Mouse (Mus musculus) limb, embryonic 14.5 days (tissue): ENCODE measurements around the gene Cox15. TPM values are rescaled to one million over a fixed set of nuclear protein-coding genes. Genes with fewer than 3 reads are reported as not detected.

Experiments
- ATAC-seq: fragments of 200-750 bp; cut with Nextera tagmentation; 2 replicates; pipeline ENCODE4 v1.8.0; 2017; ENCODE audit warnings: low read depth, moderate number of reproducible peaks, moderate TSS enrichment; ENCODE audit not compliant: low FRiP score
- DNase-seq: peaks from one replicate; pipeline ENCODE4 v3.0.0-alpha.2; 2015; ENCODE audit warnings: low spot score
- H3K27ac ChIP-seq: fragments of 300-500 bp; sonication (generic); replicated peaks from 2 replicates; pipeline ENCODE4 v1.5.1; 2014; ENCODE audit warnings: low read depth, mild to moderate bottlenecking, low read length, moderate library complexity, mixed read lengths
- H3K27me3 ChIP-seq: fragments of 300-500 bp; sonication (generic); 2 replicates; pipeline ENCODE4 v1.6.1; 2014; ENCODE audit warnings: low read length, mixed read lengths; ENCODE audit not compliant: control insufficient read depth, insufficient read depth
- H3K36me3 ChIP-seq: fragments of 300-500 bp; sonication (generic); 2 replicates; pipeline ENCODE4 v1.6.1; 2014; ENCODE audit warnings: mild to moderate bottlenecking, low read length, moderate library complexity, mixed read lengths; ENCODE audit not compliant: control insufficient read depth, insufficient read depth
- H3K4me1 ChIP-seq: fragments of 300-500 bp; sonication (generic); 2 replicates; pipeline ENCODE4 v1.6.1; 2014; ENCODE audit warnings: antibody characterized with exemption, low read length, mixed read lengths; ENCODE audit not compliant: control insufficient read depth, insufficient read depth
- H3K4me2 ChIP-seq: fragments of 300-500 bp; sonication (generic); replicated peaks from 2 replicates; pipeline ENCODE4 v1.6.1; 2014; ENCODE audit warnings: low read depth, mild to moderate bottlenecking, low read length, moderate library complexity; ENCODE audit not compliant: severe bottlenecking
- H3K4me3 ChIP-seq: fragments of 300-500 bp; sonication (generic); replicated peaks from 2 replicates; pipeline ENCODE4 v1.5.1; 2014; ENCODE audit warnings: low read length
- H3K9ac ChIP-seq: fragments of 300-500 bp; sonication (generic); 2 replicates; pipeline ENCODE4 v1.6.1; 2014; ENCODE audit warnings: mild to moderate bottlenecking, low read depth, low read length, moderate library complexity; ENCODE audit not compliant: severe bottlenecking
- H3K9me3 ChIP-seq: fragments of 300-500 bp; sonication (generic); 2 replicates; pipeline ENCODE4 v1.6.1; 2016; ENCODE audit warnings: low read length; ENCODE audit not compliant: control insufficient read depth
- POLR2A ChIP-seq: fragments of 200-500 bp; IDR thresholded peaks from 2 replicates; pipeline ENCODE4 v1.8.0; 2012; ENCODE audit warnings: inconsistent platforms, mild to moderate bottlenecking, moderate library complexity, borderline replicate concordance; ENCODE audit not compliant: insufficient read depth, insufficient read length; ENCODE audit errors: extremely low read depth
- WGBS: fragments of 180-500 bp; shearing (Covaris S2); extraction: QIAGEN DNeasy Blood & Tissue Kit; methylation state at CpG from one replicate; pipeline ENCODE4 v1.1.7; 2014; 5-methylcytosine and 5-hydroxymethylcytosine counted together
- polyA plus RNA-seq, 2 experiments: library from polyadenylated mRNA; depleted of rRNA in 1 of 2; stranded (reverse) in 1 of 2; unstranded in 1 of 2; fragments of >200 nt; fragmentation: Nextera tagmentation in 1 of 2; extraction: Ambion mirVana in 1 of 2; gene quantifications; 2 replicates each; pipeline versions ENCODE4 v1.2.1 to v1.2.3; 2012 to 2014

The Cox15 gene
- polyA plus RNA-seq, 2 experiments, result 7.7 to 15.8 TPM

DNA sequence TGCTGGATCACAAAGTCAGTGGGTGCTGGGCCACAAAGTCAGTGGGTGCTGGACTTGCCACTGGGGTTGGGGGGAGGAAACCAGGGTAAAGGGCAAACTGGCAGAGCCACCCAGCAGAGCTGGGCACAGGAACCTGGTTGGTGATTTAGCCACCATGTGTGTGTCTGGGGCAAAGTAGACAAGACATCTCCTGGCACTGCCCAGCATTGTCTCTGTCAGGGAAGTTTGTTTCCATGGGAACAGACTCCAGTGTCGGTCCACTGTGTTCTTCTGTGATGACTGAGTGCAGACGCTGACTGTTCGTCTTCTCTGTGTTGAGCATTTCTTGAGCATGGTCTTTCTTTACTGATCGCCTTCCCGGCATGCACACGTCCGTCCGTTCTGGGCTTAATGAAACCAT lies 43.5 kb downstream of the Cox15 start:
- WGBS, result 90% methylated on average over 8 of the region's 8 CpGs
- Histone ChIP-seq H3K9me3 (no peaks in the 10 kb centered on the region), H3K27me3 (no peaks in the 10 kb centered on the region), H3K9ac (no peak overlapping the region), H3K4me1 (no peaks in the 10 kb centered on the region), H3K4me2 (no peak overlapping the region), H3K36me3 (peaks cover 40% of the 10 kb centered on the region), H3K4me3 (no peak overlapping the region), H3K27ac (no peak overlapping the region)
- no peak for DNase-seq
- no peak for TF ChIP-seq POLR2A
- no peak for ATAC-seq

GRCm38 (mm10) chr19:43708206-43708605 lies 44.6 kb downstream of the Cox15 start:
- 71% methylated on average over 7 of the region's 7 CpGs for WGBS
- ATAC-seq, result no peak

DNA sequence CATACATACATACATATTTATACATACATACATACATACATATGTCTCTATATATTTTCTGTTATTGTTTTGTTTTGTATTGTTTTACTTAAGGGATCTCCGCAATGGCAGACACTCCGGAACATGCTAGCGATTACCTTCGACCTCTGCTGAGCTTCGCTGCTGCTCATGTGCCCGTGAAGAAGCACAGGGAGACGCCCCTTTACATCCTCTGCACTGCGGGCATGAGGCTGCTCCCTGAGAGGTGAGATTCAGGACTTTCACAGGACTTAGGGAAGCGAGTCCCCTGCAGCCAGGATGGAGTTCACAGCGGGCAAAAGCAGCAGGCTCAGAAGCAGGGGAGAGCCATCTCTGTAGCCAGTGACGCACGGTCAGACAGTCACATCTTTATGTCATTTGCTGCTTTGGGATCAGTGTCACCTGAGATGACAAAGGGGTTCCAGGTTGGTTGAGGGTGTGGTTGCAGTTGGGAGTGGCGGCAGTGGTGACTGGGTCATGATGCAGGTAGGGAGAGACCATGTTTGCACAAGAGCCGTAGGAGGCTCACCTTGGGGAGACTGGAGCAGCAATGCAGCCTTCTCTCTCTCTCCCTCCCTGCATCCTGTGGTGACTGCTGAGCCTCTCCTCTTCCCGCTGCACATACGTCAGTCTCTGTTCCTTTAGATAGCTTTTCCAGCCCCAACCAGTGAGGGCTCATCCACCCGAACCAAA lies 47.9 kb downstream of the Cox15 start:
- no peak for TF ChIP-seq POLR2A
- Histone ChIP-seq H3K36me3 (peaks cover 51% of the 10 kb centered on the region), H3K4me1 (no peaks in the 10 kb centered on the region), H3K4me2 (no peak overlapping the region), H3K9me3 (no peaks in the 10 kb centered on the region), H3K27me3 (no peaks in the 10 kb centered on the region), H3K27ac (no peak overlapping the region), H3K9ac (no peak overlapping the region), H3K4me3 (no peak overlapping the region)
- DNase-seq (no peak), ATAC-seq (no peak)
- 88% methylated on average over 17 of the region's 17 CpGs for WGBS

More at GRCm38 (mm10) chr19:43708206-43708605, 44.6 kb downstream of the Cox15 start:
- DNase-seq, result no peak
- no peak overlapping the region for H3K27ac ChIP-seq
- no peaks in the 10 kb centered on the region for H3K27me3 ChIP-seq
- no peaks in the 10 kb centered on the region for H3K4me1 ChIP-seq
- no peaks in the 10 kb centered on the region for H3K9me3 ChIP-seq
- no peak overlapping the region for H3K4me3 ChIP-seq
- TF ChIP-seq POLR2A, result no peak
- no peak overlapping the region for H3K4me2 ChIP-seq
- peaks cover 46% of the 10 kb centered on the region for H3K36me3 ChIP-seq
- H3K9ac ChIP-seq, result no peak overlapping the region

DNA sequence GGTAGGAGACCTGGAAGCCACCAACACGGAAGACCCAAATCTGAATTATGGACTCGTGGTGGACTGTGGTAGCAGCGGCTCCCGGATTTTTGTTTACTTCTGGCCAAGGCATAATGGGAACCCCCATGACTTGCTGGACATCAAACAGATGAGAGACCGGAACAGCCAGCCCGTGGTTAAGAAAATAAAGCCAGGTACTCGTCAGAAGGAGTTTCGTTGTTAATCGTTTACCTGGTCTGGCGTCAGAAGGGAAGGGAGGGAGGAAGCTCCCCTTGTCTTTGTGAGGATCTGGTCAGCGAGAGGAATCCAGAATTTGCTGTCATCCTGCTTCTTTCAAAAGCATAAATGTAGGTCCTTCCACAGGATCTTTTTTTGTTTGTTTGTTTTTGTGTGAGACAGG lies 48.6 kb downstream of the Cox15 start:
- no peaks in the 10 kb centered on the region for H3K4me1 ChIP-seq
- H3K4me2 ChIP-seq, result no peak overlapping the region
- no peak overlapping the region for H3K4me3 ChIP-seq
- no peak for TF ChIP-seq POLR2A
- WGBS, result 88% methylated on average over 11 of the region's 11 CpGs
- peaks cover 56% of the 10 kb centered on the region for H3K36me3 ChIP-seq
- H3K27ac ChIP-seq, result no peak overlapping the region
- no peaks in the 10 kb centered on the region for H3K27me3 ChIP-seq
- no peak for ATAC-seq
- H3K9ac ChIP-seq, result no peak overlapping the region
- no peak for DNase-seq
- H3K9me3 ChIP-seq, result no peaks in the 10 kb centered on the region

DNA sequence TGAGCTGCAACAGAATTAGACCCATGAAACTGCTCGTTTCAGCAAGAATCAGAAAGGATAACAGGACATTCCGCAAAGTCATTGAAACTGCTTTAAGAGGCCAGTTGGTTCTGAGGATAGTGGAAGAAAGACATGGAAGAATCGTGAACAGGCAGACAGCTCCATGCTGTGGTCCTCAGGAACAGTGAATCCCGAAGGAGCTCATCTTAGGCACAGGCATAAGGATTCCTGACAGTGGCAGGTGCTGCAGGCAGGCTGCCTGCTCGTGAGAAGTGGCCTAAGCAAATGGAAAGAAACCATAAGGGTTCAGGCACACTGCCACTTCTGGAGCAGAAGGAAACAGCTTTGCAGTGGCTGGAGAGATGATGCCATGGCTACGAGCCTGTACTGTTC lies 53.0 kb downstream of the Cox15 start:
- DNase-seq (no peak), ATAC-seq (no peak)
- peaks cover 26% of the 10 kb centered on the region for H3K36me3 ChIP-seq
- 83% methylated on average over 6 of the region's 6 CpGs for WGBS
- H3K27ac ChIP-seq, result no peak overlapping the region
- H3K4me2 ChIP-seq, result no peak overlapping the region
- no peak for TF ChIP-seq POLR2A
- no peaks in the 10 kb centered on the region for H3K4me1 ChIP-seq
- H3K9me3 ChIP-seq, result no peaks in the 10 kb centered on the region
- no peaks in the 10 kb centered on the region for H3K27me3 ChIP-seq
- H3K9ac ChIP-seq, result no peak overlapping the region
- H3K4me3 ChIP-seq, result no peak overlapping the region
